Mouse (Mus musculus) heart, adult 18-20 months (tissue): ENCODE measurements around the gene Vmn1r228. TPM values are rescaled to one million over a fixed set of nuclear protein-coding genes. Genes with fewer than 3 reads are reported as not detected.

Experiments used
- DNase-seq, 2 experiments: peaks; one replicate each; pipeline ENCODE4 v3.0.0; 2021 to 2022; ENCODE audit warnings: mixed read lengths in 1 of 2
- long read RNA-seq, 2 experiments: library from polyadenylated mRNA; stranded (forward); transcript quantifications; one replicate each; pipeline ENCODE4 v2.0.0; 2021
- total RNA-seq, 2 experiments: library from RNA; stranded (reverse); gene quantifications; 2 replicates each; pipeline ENCODE4 v1.2.3; 2021

The Vmn1r228 gene
- total RNA-seq, result not detected
- long read RNA-seq, experiment 1, result 0 reads
- long read RNA-seq, experiment 2, result 0 reads

- no peak for DNase-seq
Measured at GRCm38 (mm10) chr17:20786057-20786456, at the start of gene Vmn1r228. TSS of gene Vmn1r228 (minus strand) at chr17:20786157.

DNA sequence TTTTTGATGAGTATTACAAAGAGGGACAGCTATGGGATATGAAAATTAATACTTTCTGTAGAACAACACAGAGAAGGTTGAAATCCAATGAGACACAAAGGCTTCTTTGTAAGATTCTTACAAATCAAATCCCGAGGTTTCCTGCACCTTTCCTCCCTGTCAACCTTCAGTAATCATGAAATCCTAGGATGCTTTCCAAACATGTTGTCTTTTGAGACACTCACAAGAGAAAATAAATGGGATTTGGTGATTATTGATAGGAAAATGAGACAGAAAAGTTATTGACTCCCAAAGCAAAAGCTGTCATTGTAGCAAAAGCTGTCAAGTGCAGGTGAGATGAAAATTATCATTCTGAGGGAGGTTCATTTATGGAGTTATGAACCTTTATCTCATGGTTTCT lies 25.3 kb upstream of the Vmn1r228 start, which contains the start of gene Vmn1r229:
TSS of gene Vmn1r229 (plus strand) at position 301 of the 400 bp plus-strand sequence.
- DNase-seq, result no peak

- no peak for DNase-seq
Measured at GRCm38 (mm10) chr17:20729543-20729942, 56.4 kb downstream of the Vmn1r228 start, which contains the start of gene Vmn1r227. TSS of gene Vmn1r227 (plus strand) at chr17:20729843.

Other genes with a start within 250 kb of the Vmn1r228 start
- gene Vmn2r109, start 221.4 kb downstream of the Vmn1r228 start, total RNA-seq, result not detected
- not detected for gene Vmn2r110, start 189.7 kb downstream of the Vmn1r228 start, total RNA-seq
- not detected for gene Fpr-rs3, start 161.3 kb downstream of the Vmn1r228 start, total RNA-seq
- gene Vmn1r226, start 103.3 kb downstream of the Vmn1r228 start, total RNA-seq, result not detected
- not detected for gene Vmn1r227, start 56.3 kb downstream of the Vmn1r228 start, total RNA-seq
- not detected for gene Vmn1r229, start 25.4 kb upstream of the Vmn1r228 start, total RNA-seq
- not detected for gene Vmn1r230, start 54.3 kb upstream of the Vmn1r228 start, total RNA-seq
- gene Vmn1r231, start 118.9 kb upstream of the Vmn1r228 start, total RNA-seq, result not detected
- gene Vmn1r232, start 133.6 kb upstream of the Vmn1r228 start, total RNA-seq, result not detected
- gene Ppp2r1a, start 159.2 kb upstream of the Vmn1r228 start, total RNA-seq, result 100 to 1,000 TPM; 173 to 183 TPM
- gene Vmn1r233, start 210.3 kb upstream of the Vmn1r228 start, total RNA-seq, result not detected
- gene Zfp160, start 222.7 kb upstream of the Vmn1r228 start, total RNA-seq, result 1 to 10 TPM; 6.9 to 7.2 TPM